Mouse (Mus musculus): Measurements from ENCODE around the gene Tmem229b.

- no peak for TF ChIP-seq SRF (IDR thresholded peaks at IDR 0.05; ENCODE audit: control insufficient read depth, insufficient read length, low read depth)
- TF ChIP-seq POLR2A (IDR thresholded peaks at IDR 0.05; ENCODE audit: insufficient read length, low read depth), result peak; percentile 2
- no peak for TF ChIP-seq USF1 (IDR thresholded peaks at IDR 0.05; ENCODE audit: low read depth)
- no peak for TF ChIP-seq E2F4 (IDR thresholded peaks at IDR 0.05; ENCODE audit: insufficient read depth)
- TF ChIP-seq TCF3 (IDR thresholded peaks at IDR 0.05; ENCODE audit: insufficient read length, low read depth), result no peak
- no peak for TF ChIP-seq TCF12 (IDR thresholded peaks at IDR 0.05; ENCODE audit: insufficient read depth, poor library complexity, severe bottlenecking)
- peak in 1 of 3 experiments; percentile 15 for TF ChIP-seq MYOG (IDR thresholded peaks at IDR 0.05; ENCODE audit: control insufficient read depth in 1 of 3, insufficient read depth in 1 of 3, insufficient read length in 2 of 3, low read depth in 2 of 3)
- no peak for TF ChIP-seq MAX (IDR thresholded peaks at IDR 0.05; ENCODE audit: low read depth)
- TF ChIP-seq MYOD1 (IDR thresholded peaks at IDR 0.05; ENCODE audit: control insufficient read depth in 1 of 3, insufficient read length in 2 of 3, low read depth in 2 of 3), result peak in 1 of 3 experiments; percentile 40
Measured at GRCm38 (mm10) chr12:79006478-79007125, 825 bp downstream of the Tmem229b start.
